Mouse (Mus musculus): ENCODE results near the gene Stk4.

DNA sequence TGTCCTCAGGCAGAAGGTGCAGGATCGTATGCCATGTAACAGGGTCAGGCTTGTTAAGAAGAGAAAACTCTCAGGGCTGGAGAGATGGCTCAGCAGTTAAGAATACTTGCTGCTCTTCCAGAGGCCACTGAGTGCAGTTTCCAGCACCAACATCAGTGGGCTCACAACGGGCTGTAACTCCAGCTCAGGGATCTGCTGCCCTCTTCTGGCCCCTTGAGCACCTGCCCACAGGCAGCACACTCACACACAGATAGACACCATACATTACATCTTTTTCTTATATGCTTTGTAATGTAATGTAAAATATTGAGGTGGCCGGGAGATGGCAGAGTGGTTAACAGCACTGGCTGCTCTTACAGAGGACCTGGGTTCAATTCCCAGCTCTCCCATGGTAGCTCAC lies 37.1 kb upstream of the Stk4 start:
- TF ChIP-seq GATA1 (IDR thresholded peaks at IDR 0.05; ENCODE audit: borderline replicate concordance, low read length) (no peak), FLI1 (IDR thresholded peaks at IDR 0.05; ENCODE audit: low read length) (no peak)

Measured in megakaryocyte, embryonic 14.5 days (primary cell).